Mouse (Mus musculus) granulocyte monocyte progenitor cell, adult 5-6 weeks (primary cell): ENCODE measurements around the gene Ano6. TPM values are rescaled to one million over a fixed set of nuclear protein-coding genes. Genes with fewer than 3 reads are reported as not detected.

ENCODE experiments used
- ATAC-seq: replicated peaks from 2 replicates; pipeline ENCODE4 v1.8.0; 2016; ENCODE audit warnings: mild to moderate bottlenecking, moderate TSS enrichment, inconsistent platforms; ENCODE audit not compliant: poor library complexity, severe bottlenecking
- total RNA-seq, 2 experiments: library from RNA; stranded (forward) in 1 of 2; stranded (reverse) in 1 of 2; fragments of 200-712, 200-1000 nt in 1 of 2; fragments of >200 nt in 1 of 2; fragmentation: Nextera tagmentation in 1 of 2; gene quantifications; 2 replicates each; pipeline ENCODE4 v1.2.3; 2014 to 2017

Ano6 gene
- total RNA-seq, 2 experiments from 2014 or later: 25.3 to 28.7 TPM

DNA sequence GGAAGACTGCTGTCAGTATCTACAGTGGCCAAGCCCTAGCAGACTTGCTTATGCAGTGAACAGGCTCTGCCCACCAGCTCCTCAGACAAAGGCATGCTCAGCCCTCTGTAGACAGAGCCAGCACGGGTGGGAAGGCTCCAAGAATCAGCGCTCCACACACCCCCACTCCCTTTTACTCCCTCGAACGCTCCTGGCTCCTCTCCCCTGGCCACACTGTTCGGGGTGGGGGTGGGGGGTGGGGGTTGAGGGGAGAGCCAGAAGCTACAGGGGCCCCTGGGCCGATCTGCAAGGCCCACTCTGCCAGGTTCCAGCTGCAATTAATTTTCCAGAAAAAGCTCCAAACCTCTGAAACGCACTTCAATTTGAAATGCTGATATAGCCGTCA, 221.7 kb downstream of the Ano6 start:
- no peak for ATAC-seq

DNA sequence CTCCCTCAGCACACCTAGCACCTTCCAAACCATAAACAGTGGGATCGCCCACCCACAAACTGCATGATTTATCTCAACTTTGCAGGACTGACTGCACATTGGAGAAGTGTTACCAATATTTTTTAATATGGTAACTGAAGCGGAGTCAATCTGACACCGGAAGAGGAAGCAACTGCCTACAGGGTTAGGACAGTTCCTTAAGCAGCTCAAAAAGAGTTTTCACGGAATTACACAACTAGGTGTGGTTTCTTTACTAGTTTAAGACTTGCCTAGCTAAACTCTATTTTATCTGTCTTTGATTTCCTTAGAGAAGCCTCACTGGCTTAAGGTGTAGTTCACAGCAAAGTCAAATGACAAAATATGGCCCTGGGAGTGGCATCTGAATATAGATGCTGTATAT, 223.9 kb downstream of the Ano6 start:
- ATAC-seq: peak; percentile 65

DNA sequence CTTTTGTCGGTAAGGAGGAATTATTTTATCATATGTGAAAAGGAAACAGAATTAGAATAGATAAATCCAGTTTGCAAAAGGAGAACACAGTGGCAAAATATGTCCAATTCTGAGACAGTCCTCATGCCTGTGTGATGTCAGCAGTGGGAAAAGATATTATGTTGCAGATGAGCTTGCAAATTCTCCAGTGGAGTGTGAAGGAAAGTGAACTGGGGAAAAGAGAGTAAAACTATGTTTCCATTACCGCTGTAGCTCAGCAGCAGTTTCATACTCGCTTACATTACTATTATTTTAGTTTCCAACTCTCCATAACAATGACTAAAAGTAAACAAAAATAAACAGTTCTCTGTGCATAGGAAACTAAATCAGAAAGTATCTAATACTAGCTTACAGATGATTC, 229.8 kb downstream of the Ano6 start:
- ATAC-seq: no peak

DNA sequence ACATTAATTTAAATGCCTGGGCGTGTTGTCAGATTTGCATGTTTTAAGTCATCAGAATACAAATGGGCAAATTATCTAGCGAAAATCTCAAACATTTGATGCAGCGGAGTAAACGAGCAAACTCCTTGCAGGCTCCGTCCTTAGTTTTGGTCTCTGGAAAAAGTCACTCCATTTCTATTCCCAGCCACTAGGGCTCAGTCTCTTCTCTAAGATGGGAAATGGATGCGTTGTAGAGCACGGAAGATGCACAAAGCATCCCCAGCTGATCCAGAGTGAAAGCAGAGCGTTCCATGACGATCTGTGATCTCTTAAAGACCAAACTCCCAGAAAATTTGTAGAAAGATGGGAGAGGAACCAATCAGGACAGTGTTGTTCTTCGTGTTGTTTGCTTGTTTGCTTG, 230.9 kb downstream of the Ano6 start:
- no peak for ATAC-seq

Other genes with a start within 250 kb of the Ano6 start
- not detected in 2 replicates for gene Dbx2, start 134.9 kb upstream of the Ano6 start, total RNA-seq (2014; fragmentation: Nextera tagmentation)
- gene Dbx2, start 134.9 kb upstream of the Ano6 start, total RNA-seq (2017): not detected in 2 replicates